Mouse (Mus musculus): Measurements from ENCODE around the gene Cav1.

GRCm38 (mm10) chr6:17327216-17327615 lies 21.1 kb downstream of the Cav1 start:
- TF ChIP-seq CTCF (conservative IDR thresholded peaks at IDR 0.05; ENCODE audit: low read length), result no peak
- no peak for TF ChIP-seq NANOG (IDR thresholded peaks at IDR 0.05; ENCODE audit: borderline replicate concordance, low read length)
